Mouse (Mus musculus) heart, embryonic 10.5 days (tissue): Measurements from ENCODE around the gene Clip1. TPM values are rescaled to one million over a fixed set of nuclear protein-coding genes. Genes with fewer than 3 reads are reported as not detected.

Experiments
- DNase-seq: peaks from one replicate; pipeline ENCODE4 v3.0.0-alpha.2; 2017; ENCODE audit warnings: low spot score
- H3K27ac ChIP-seq: fragments of 300-500 bp; sonication (generic); 2 replicates; pipeline ENCODE4 v1.5.1; 2016; ENCODE audit warnings: mild to moderate bottlenecking
- H3K27me3 ChIP-seq: fragments of 300-500 bp; sonication (generic); 2 replicates; pipeline ENCODE4 v1.6.1; 2016; ENCODE audit warnings: mild to moderate bottlenecking; ENCODE audit not compliant: poor library complexity, insufficient read depth, severe bottlenecking
- H3K36me3 ChIP-seq: fragments of 300-500 bp; sonication (generic); 2 replicates; pipeline ENCODE4 v1.6.1; 2016; ENCODE audit warnings: mild to moderate bottlenecking, moderate library complexity
- H3K4me1 ChIP-seq: fragments of 300-500 bp; sonication (generic); 2 replicates; pipeline ENCODE4 v1.6.1; 2016; ENCODE audit warnings: mild to moderate bottlenecking
- H3K4me3 ChIP-seq: fragments of 300-500 bp; sonication (generic); 2 replicates; pipeline ENCODE4 v1.5.1; 2016; ENCODE audit warnings: mild to moderate bottlenecking, moderate library complexity
- H3K9me3 ChIP-seq: fragments of 300-500 bp; sonication (generic); 2 replicates; pipeline ENCODE4 v1.6.1; 2016; ENCODE audit warnings: mild to moderate bottlenecking, moderate library complexity
- WGBS: fragments of 180-500 bp; shearing (Covaris S2); methylation state at CpG from one replicate; pipeline ENCODE4 v1.1.7; 2016; 5-methylcytosine and 5-hydroxymethylcytosine counted together
- polyA plus RNA-seq: library from polyadenylated mRNA; unstranded; fragments of >200 nt; fragmentation: Nextera tagmentation; extraction: Ambion mirVana; gene quantifications from 2 replicates; pipeline ENCODE4 v1.2.1, GENCODE M21; 2016

Gene Clip1
- polyA plus RNA-seq, 1 experiment from 2014 or later = 49.1 TPM

DNA sequence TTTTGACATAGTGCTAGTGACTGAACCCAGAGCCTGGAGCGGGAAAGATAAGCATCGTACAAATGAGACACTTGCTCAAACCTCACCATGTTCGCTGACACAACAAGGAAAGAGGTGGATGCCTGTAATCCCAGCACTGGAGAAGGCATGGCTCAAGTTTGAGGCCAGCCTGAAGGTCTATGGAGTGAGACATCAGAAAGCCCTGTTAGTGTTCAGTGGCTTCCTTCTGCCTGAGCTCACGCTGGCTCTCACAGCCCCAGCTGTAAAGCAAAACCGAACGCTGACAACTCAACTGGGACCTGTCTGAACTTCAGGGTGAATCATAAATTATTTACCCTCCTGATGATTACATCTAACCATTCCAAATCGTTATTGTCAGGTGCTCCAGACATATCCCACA, 18.5 kb downstream of the Clip1 start:
- Histone ChIP-seq H3K9me3 (no peaks in the 10 kb centered on the region), H3K27ac (no peak overlapping the region), H3K4me3 (no peak overlapping the region), H3K27me3 (no peaks in the 10 kb centered on the region), H3K4me1 (peaks cover 64% of the 10 kb centered on the region), H3K36me3 (no peaks in the 10 kb centered on the region)
- WGBS = 75% methylated on average over 7 of the region's 7 CpGs
- DNase-seq = no peak

DNA sequence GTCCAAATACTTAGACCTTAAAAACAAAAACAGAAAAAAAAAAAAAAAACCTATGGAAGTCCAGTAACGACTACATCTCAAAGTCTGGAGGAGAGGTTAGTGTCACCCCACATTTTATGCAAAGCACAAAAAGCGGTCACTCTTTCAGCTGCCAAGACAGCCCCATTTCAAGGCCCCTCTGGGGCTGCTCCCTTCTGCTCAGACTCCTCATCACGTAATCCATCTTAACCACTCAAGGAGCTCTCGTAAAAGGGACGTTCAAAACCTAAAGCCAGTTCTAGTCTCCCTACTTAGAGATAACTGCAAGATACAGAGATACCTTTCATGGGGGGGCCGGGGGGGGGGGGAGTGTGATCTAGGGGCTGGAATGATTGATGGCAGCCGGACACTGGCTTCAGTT, 20.1 kb downstream of the Clip1 start:
- no peak overlapping the region for H3K4me3 ChIP-seq
- no peaks in the 10 kb centered on the region for H3K9me3 ChIP-seq
- H3K36me3 ChIP-seq = no peaks in the 10 kb centered on the region
- H3K27ac ChIP-seq = no peak overlapping the region
- DNase-seq = no peak
- peaks cover 68% of the 10 kb centered on the region for H3K4me1 ChIP-seq
- 70% methylated on average over 7 of the region's 7 CpGs for WGBS
- H3K27me3 ChIP-seq = no peaks in the 10 kb centered on the region

DNA sequence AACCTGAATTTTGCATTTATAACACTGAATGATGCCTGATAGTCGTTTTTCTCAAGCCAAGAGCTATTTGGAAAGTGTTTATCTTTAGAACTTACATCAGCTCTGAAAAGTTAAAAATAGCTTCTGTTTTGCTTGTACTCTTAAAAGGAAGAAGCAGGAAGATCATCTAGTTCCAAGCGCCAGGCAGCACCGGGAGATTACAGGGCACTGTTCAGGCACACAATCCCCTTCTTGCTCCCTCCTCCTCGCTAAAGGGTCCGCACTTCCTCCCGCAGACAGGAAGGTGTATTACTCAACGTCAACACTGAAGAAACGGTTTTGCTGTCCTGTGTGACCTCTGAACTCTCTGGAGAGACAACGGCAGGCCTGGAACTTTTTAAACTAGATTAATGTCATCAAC, 22.4 kb downstream of the Clip1 start:
- Histone ChIP-seq H3K27me3 (no peaks in the 10 kb centered on the region), H3K9me3 (no peaks in the 10 kb centered on the region), H3K36me3 (no peaks in the 10 kb centered on the region), H3K4me3 (0 out of 2 replicates have a peak overlapping the region, but pooled peaks have one; percentile 8), H3K27ac (peak overlapping the region; percentile 87), H3K4me1 (peaks cover 71% of the 10 kb centered on the region)
- WGBS = 15% methylated on average over 9 of the region's 9 CpGs
- DNase-seq = peak; percentile 81

DNA sequence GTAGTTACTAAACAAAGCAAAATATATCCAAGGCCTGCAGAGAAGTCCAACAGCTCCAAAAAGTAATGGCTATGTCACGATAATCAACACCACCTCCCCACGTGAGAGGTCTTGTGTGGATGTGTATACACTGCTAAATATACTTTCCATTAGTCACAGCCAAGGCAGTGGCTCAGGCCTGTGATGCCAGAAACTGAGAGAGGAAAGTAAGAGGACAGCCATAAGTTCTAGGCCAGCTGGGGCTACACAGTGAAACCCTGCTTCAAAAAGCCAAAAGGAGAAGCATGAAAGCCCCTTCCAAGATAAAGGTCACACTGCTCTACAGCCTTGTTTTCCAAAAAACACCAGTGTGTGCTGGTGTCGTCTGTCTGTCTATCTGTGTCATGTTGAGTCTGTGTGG, 22.8 kb downstream of the Clip1 start:
- WGBS = 39% methylated on average over 3 of the region's 3 CpGs
- peak overlapping the region; percentile 87 for H3K27ac ChIP-seq
- 0 out of 2 replicates have a peak overlapping the region, but pooled peaks have one; percentile 8 for H3K4me3 ChIP-seq
- no peak for DNase-seq
- H3K9me3 ChIP-seq = no peaks in the 10 kb centered on the region
- no peaks in the 10 kb centered on the region for H3K27me3 ChIP-seq
- H3K4me1 ChIP-seq = peaks cover 66% of the 10 kb centered on the region
- no peaks in the 10 kb centered on the region for H3K36me3 ChIP-seq

DNA sequence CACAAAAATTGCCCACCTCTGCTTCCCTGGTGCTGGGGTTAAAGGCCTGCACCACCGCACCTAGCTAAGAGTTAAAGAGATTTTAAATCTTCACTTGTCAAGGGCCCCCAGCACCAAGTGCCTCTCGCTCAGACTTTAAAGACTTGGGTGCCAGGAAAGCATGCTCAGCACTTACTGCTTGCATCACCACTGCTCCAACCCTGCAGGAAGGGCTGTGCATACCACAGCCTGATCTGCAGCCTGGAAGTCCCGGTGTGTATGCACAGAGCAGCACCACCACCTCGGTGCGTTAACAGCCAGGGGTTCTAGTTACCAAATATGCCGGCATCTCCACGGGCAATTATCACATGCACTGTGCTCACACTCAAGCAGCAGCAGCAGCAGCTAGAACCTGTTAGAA, 26.8 kb downstream of the Clip1 start:
- peaks cover 56% of the 10 kb centered on the region for H3K4me1 ChIP-seq

DNA sequence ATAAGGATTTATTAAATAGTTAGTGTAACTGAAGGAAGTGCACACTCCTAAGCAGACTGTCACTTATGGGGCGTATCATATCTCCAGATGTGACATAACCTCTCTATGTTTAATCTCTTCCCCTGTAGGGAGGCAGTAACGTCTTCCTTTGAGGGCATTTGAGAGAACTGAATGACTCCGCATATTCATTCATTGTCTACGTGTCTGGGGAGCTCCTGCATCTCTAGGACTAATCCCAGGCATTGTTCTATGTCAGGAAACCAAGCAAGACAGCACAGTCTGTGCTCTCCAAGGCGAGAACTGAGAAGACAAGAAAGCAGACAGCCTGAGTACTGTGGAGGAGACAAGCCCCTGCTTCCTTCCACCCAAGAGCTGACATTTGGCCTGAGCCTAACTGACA, 29.5 kb downstream of the Clip1 start:
- Histone ChIP-seq H3K27ac (no peak overlapping the region), H3K9me3 (no peaks in the 10 kb centered on the region), H3K36me3 (peaks cover 28% of the 10 kb centered on the region), H3K4me1 (peaks cover 32% of the 10 kb centered on the region), H3K27me3 (no peaks in the 10 kb centered on the region), H3K4me3 (no peak overlapping the region)
- DNase-seq = no peak
- 62% methylated on average over 5 of the region's 5 CpGs for WGBS

More for the DNA sequence above, 26.8 kb downstream of the Clip1 start:
- peaks cover 23% of the 10 kb centered on the region for H3K36me3 ChIP-seq
- no peaks in the 10 kb centered on the region for H3K9me3 ChIP-seq
- peak overlapping the region; percentile 16; the same call in 1 of the 2 replicates for H3K4me3 ChIP-seq
- DNase-seq = no peak
- no peaks in the 10 kb centered on the region for H3K27me3 ChIP-seq
- 25% methylated on average over 7 of the region's 7 CpGs for WGBS
- H3K27ac ChIP-seq = peak overlapping the region; percentile 74

DNA sequence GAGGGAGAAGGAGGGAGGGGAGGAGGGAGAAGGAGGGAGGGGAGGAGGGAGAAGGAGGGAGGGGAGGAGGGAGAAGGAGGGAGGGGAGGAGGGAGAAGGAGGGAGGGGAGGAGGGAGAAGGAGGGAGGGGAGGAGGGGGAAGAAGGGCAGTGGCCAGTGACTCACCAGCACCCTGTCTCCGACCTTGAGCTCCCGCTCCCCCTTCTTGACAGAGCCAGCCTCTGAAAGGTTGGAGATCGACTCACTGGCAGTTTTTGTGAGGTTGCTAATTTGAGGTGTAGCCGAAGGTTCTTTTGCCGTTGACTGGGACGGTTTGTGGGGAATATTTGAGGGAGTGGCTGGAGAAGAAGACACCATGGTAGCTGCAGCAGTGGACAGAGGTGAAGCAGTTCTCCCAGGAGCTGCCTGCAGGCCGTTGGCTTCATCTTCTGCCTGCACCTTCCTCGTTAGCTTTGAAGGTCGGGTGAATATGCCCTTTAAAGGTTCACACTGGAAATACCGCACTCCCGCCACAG, 31.1 kb downstream of the Clip1 start:
- H3K36me3 ChIP-seq = peaks cover 35% of the 10 kb centered on the region
- no peaks in the 10 kb centered on the region for H3K9me3 ChIP-seq
- peaks cover 21% of the 10 kb centered on the region for H3K4me1 ChIP-seq
- no peak overlapping the region for H3K4me3 ChIP-seq
- WGBS = 81% methylated on average over 11 of the region's 11 CpGs
- no peak for DNase-seq
- no peaks in the 10 kb centered on the region for H3K27me3 ChIP-seq
- no peak overlapping the region for H3K27ac ChIP-seq

DNA sequence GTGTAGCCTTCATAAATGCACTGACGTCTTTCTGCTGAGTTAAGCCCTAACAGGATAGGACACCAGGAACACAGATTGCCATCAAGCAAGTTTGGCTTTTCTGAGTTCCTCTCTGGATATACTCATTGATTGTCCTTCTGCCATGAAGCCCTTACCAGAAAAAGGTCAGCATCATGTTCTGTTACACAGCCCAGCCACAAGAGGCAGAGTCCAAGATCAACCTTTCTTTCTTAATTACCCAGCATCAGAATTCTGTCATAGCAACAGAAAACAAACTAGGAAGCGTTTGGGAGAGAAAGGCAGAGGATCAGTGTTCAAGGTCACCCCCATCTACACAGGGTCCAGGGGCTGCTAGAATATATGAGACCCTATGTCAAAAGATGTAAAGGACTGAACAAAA, 33.6 kb downstream of the Clip1 start:
- Histone ChIP-seq H3K27me3 (no peaks in the 10 kb centered on the region), H3K4me1 (peaks cover 11% of the 10 kb centered on the region), H3K4me3 (no peak overlapping the region), H3K36me3 (peaks cover 55% of the 10 kb centered on the region), H3K27ac (no peak overlapping the region), H3K9me3 (no peaks in the 10 kb centered on the region)
- 56% methylated on average over 2 of the region's 2 CpGs for WGBS
- DNase-seq = no peak

DNA sequence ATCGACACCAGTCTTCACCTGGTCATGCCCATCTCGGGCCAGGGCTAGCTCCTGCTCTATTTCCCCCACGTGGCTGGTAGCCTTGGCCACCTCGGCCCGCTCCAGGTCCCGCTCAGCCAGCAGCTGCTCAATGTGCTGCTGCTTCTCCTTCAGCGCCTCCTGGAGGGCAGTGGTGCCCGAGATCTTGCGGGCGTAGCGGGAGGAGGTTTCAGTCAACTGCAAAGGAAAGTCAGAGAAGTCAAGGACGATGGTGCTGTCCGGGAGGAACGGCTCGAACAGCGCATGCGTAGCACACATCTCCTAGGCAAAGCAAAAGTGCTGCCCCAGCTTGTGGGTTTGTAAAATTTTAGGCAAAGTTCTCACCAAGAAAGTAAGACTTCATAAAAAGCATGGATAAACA, 42.0 kb downstream of the Clip1 start:
- Histone ChIP-seq H3K4me3 (no peak overlapping the region), H3K36me3 (peaks cover 74% of the 10 kb centered on the region), H3K27me3 (no peaks in the 10 kb centered on the region), H3K27ac (no peak overlapping the region), H3K4me1 (0 out of 2 replicates have a peak, but pooled peaks cover 4% of the 10 kb centered on the region), H3K9me3 (no peaks in the 10 kb centered on the region)
- 90% methylated on average over 17 of the region's 17 CpGs for WGBS
- no peak for DNase-seq

DNA sequence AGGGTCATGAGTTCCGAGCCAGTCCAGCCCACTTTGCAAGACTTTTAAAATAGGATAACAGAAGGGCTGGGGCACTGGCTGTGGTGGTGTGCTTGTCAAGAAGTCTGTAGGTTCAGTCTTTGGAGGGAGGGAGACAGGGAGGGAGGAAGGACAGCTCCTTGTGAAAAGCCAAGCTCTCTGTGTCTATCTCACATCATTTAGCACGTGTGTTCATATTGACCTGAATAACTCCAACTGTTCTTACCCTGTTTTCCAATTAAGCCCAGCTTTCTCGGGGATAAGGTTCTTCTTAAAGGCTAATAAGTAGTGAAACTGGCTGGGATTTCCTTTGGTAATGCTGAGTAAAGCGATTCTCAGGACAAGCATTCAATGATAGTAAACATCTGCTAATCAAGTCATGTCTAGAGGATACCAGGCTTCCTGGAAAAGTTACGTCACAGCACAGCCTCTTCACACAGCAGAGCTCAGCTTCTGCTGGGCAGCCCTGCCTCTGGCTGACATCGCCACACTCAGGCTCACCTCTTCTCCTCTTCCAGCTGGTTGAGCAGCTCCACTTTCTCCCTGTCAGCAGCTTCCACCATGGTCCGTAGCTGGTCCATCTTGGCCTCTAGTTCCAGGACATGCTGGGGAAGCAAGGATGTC, 43.0 kb downstream of the Clip1 start:
- Histone ChIP-seq H3K36me3 (peaks cover 70% of the 10 kb centered on the region), H3K4me3 (no peak overlapping the region), H3K27me3 (no peaks in the 10 kb centered on the region), H3K9me3 (no peaks in the 10 kb centered on the region), H3K27ac (no peak overlapping the region), H3K4me1 (0 out of 2 replicates have a peak, but pooled peaks cover 4% of the 10 kb centered on the region)
- 74% methylated on average over 7 of the region's 7 CpGs for WGBS
- DNase-seq = no peak

DNA sequence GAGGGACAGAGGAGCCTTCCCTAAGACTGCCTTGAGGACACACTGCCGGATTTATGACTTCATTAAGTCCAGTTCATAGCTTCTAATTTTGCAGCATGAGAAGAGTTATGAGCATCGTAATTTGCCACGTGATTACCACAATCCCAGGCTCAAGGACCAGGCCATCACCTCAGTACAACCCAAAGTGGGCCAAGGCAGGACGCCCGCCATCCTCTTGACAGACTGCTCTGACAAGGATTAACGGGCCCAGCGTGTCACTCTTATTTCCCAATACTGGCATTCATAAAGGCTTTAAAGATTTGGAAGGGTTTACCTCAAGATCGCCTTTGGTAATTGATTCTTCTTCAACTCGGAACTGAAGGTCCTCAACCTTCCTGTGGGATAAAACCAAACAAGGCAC, 44.2 kb downstream of the Clip1 start:
- H3K36me3 ChIP-seq = peaks cover 66% of the 10 kb centered on the region
- DNase-seq = no peak
- H3K27me3 ChIP-seq = no peaks in the 10 kb centered on the region
- 0 out of 2 replicates have a peak, but pooled peaks cover 4% of the 10 kb centered on the region for H3K4me1 ChIP-seq
- WGBS = 88% methylated on average over 9 of the region's 9 CpGs
- no peak overlapping the region for H3K4me3 ChIP-seq
- H3K27ac ChIP-seq = no peak overlapping the region
- H3K9me3 ChIP-seq = no peaks in the 10 kb centered on the region

DNA sequence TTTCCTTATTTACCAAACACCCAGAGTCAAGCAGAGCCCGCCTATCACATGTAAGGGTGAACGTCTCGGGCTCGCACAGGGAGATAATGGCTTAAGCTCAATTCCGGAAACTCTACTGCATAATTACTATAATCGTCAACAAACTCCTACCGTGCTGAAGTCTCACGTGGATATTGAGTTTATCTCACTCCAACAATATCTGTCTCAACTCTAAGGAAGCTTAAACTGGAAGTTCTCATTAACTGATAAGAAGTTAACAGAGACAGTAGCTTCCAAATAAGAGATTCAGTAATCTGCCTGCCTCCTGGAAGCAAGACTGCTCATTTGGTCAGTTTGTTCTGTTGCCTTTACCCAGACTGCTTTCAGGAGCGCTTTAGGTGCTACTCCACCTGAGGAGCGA, 53.2 kb downstream of the Clip1 start:
- no peak overlapping the region for H3K4me3 ChIP-seq
- WGBS = 80% methylated on average over 10 of the region's 10 CpGs
- no peaks in the 10 kb centered on the region for H3K27me3 ChIP-seq
- no peak for DNase-seq
- no peak overlapping the region for H3K27ac ChIP-seq
- no peaks in the 10 kb centered on the region for H3K4me1 ChIP-seq
- peaks cover 25% of the 10 kb centered on the region for H3K36me3 ChIP-seq
- H3K9me3 ChIP-seq = no peaks in the 10 kb centered on the region

DNA sequence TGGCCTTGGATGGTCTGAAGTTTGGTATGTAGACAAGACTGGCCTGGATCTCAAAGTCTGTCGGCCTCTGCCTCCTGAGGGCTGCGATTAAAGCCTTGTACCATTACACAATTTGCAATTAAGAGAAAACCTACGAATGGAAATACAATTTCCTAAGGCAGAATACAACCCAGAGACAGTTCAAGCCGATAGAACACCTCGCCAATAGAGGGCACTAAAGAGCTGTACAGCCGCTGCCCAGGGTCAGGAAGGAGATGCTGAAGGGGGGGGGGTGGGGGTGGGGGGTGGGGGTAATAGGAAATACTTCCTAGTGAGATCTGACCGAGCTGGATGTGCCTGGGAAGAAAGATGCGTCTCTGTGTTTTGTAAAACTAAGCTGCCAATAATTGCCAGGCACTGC, 57.8 kb downstream of the Clip1 start:
- H3K4me1 ChIP-seq = no peaks in the 10 kb centered on the region
- H3K27ac ChIP-seq = no peak overlapping the region
- WGBS = 23% methylated on average over 8 of the region's 8 CpGs
- no peaks in the 10 kb centered on the region for H3K9me3 ChIP-seq
- peaks cover 33% of the 10 kb centered on the region for H3K36me3 ChIP-seq
- no peaks in the 10 kb centered on the region for H3K27me3 ChIP-seq
- H3K4me3 ChIP-seq = no peak overlapping the region
- DNase-seq = no peak

DNA sequence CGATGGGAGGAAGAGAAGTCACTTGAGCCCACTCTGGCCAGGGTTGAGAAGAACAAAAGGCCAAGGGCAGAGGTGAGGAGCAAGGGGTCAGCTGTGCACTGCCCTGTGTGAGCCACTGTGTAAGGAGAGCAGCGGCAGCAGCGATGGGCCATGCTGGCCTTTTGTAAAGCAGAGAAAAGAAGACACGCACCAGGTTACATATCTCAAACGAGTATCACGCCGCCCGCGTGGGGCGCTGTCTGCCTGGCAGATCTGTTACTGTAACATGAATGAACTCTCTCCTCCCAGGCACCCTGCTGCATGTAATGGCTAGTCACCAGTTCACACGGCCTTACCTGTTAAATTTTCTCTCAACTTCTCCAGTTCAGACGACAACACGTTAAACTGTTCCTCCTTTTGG, 62.0 kb downstream of the Clip1 start:
- Histone ChIP-seq H3K9me3 (no peaks in the 10 kb centered on the region), H3K27me3 (no peaks in the 10 kb centered on the region), H3K4me1 (no peaks in the 10 kb centered on the region), H3K27ac (no peak overlapping the region), H3K36me3 (peaks cover 46% of the 10 kb centered on the region), H3K4me3 (no peak overlapping the region)
- no peak for DNase-seq
- WGBS = 85% methylated on average over 13 of the region's 13 CpGs
